Mouse (Mus musculus) kidney, postnatal 36 days (tissue): ENCODE measurements around the gene Mipep.

Experiments used
- DNase-seq, 2 experiments: peaks; one replicate each; pipeline ENCODE4 v3.0.0; 2021 to 2022; ENCODE audit warnings: mixed read lengths in 2 of 2

The Mipep gene

DNA sequence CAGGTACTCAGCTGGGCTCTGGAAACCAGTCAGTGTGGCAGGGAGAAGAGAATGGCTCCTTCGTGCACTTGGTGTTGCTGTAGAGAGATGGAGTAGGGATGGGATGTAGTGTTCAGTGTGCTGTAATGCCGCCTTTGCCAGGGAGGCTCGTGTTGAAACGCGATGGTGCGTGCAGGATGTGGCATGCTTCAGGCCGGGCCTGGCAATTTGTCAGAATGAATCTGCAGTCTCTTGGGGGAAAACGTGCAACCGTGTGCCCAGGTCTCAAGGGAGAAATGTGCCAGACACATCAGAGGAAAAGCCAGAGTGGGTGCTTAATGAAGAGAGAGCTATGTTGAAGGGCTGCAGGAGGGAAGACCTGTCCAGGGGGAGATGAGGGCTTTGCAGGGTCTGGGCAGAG, 20.6 kb downstream of the Mipep start:
- DNase-seq, result no peak

DNA sequence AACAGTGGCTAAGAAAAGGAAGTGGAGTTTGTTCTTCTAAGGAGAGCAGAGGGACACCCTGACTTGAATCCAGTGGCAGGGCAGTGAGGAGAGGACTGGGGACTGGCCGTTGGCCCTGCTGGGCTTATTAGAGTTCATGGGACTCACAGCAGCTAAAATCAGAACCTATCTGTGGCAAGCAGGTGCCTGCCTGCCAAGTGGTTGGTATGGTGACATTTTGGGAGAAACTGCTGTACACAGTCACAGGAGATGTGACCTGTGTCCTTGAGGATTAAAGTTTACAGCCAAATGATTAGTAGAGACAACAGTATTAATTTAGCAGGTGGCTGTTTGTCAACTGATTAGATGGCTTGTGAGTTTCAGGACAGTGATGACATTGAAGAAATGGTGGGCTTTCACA, 21.5 kb downstream of the Mipep start:
- no peak for DNase-seq

DNA sequence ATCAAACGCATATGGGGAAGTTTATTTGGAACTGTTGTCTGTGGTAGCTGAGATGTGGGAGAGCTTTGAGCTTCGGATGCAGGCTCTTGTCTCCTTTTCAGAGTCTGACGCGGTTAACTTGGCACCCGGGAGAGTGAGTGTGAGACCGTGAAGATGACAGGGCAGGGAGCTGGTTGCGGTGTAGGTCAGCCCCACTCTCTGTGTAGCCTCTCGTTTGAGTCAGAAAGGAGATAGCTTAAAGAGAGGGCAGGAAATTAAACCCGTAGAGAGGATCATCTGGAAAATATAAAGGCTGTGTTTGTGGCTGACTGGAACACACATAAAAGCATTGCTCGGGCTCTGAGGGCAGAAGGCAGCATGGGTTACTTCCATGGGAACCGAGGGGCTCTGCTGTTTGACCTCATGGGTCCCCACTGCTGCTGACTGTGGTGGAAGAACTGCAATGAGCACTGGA, 22.5 kb downstream of the Mipep start:
- DNase-seq, result no peak

DNA sequence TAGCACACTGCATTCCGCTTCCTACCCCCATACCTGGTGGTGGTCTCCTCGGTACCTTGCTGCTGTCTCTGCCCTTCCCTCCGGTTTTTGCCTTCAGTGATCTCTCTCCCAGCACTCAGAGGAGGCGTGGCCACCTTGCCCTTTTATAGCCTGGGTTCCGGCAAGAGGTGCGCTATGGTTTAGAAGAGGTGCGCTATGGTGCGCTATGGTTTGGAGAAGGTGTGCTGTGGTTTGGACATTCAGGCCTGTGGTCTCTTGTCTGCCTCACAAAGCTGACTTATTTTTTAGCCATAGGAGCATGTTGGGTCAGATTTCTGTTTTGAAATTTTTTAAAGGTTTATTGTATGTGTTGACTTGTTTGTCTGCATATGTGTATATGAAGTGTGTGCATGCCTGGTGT, 25.5 kb downstream of the Mipep start:
- DNase-seq, result no peak

DNA sequence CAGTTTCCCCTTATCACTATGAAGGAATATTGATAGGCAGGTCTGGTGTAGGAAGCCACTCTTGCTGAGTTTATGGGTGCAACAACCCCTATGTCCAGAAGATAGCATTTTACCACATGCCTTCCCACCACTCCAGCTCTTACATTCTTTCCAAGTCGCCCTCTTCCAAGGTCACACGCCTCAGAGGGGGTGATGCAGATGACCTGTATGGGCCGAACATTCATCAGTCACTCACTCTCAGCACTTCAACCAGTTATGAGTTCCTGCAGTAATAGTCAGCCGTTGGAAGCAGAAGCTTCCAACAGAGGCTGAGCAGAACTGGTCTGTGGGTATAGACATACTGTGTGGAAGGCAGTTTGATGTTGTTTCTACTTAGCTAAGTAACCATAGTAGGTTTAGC, 27.2 kb downstream of the Mipep start:
- no peak for DNase-seq

DNA sequence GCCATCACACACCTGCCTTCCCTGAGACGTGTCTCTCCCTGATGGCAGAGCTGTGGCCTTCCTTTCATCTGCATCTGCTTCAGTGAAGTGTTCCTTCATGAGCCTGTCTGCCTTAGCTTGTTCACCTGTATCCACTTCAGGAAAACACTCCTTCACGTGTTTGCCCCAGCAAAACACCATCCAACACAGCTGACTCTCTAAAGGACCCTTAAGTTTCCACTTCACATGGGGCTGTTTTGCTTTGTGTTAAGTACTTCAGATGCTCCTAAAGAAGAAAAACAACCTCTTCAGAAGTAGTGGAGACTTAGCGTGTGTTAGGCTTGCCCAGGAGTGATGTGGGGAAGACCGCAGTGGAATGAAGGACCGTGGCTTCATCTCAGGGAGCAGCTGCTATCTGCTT, 30.7 kb downstream of the Mipep start:
- DNase-seq, result no peak

DNA sequence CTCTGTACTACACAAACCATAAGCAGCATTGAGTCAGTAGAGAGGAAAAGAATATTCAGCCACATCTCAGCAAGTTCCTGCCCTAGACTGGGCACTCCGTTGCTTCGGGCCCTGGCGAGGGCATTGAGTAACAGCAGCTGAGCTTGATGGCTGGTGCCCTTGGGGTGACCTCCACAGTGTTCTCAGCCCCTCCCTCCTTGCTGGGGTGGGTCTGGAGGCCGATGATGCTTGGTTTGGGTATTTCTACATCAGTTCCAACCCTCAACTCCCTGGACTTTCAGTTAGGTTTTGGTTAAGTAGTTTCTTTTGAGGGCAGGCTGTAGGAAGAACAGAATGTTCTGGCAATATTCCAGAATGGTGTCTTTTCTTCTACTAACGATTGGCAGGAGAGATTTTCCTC, 33.7 kb downstream of the Mipep start:
- DNase-seq, result no peak

DNA sequence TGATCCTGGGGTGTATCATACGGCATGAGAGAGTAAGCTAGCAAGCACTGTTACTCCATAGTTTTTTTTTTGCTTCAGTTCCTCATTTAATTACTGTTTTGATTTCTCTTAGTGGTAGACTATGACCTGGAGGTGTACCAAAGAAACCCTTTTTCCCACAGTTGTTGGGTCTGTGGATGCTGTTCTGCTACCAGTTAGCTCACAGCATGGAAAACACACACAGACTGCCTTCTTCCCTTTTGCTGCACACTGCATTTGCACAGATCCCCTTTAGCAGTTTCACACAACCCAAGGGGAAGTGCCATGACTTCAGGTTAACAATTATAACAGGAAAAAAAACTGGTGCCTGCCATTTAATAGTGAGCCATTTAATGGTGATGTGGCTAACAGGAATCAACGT, 45.7 kb downstream of the Mipep start:
- DNase-seq, result no peak

DNA sequence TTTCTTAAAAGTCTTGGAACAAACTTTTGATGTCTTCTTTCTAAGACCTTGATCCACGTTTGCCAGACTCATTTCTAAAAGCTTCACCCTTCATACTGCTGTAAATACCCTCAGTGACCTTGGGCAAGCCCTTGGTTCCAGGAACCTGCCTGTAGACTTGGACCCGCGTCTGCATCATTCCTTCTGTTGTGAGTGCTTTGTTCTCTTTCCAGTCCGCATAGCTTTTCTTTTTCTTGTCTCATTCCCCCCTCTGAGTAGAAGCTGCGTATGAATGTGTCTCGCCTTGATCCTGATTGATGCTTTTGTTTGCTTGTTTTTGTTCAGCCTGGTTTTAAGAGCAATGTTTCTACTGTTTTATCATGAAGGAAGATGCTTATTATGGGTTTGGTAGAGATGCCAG, 52.3 kb downstream of the Mipep start:
- no peak for DNase-seq

DNA sequence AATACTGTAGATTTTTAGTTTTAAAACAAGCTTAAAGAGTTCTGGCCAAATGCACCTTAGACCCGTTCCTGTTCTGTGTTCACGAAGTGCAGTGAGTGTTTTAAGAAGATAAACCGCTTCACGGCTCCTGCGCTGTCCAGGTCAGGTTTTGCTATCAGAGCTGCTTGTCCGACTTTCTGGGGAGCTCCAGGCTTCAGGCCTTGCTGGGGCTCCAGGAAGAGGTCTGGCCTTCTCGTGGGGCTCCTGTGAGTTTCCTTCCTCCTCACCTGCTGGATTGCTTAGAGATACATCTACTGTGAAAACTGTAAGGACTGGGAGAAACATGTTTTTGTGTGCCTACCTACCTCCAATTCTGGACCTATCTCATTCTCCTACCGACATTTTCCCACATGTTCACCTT, 55.3 kb downstream of the Mipep start:
- DNase-seq, result no peak

DNA sequence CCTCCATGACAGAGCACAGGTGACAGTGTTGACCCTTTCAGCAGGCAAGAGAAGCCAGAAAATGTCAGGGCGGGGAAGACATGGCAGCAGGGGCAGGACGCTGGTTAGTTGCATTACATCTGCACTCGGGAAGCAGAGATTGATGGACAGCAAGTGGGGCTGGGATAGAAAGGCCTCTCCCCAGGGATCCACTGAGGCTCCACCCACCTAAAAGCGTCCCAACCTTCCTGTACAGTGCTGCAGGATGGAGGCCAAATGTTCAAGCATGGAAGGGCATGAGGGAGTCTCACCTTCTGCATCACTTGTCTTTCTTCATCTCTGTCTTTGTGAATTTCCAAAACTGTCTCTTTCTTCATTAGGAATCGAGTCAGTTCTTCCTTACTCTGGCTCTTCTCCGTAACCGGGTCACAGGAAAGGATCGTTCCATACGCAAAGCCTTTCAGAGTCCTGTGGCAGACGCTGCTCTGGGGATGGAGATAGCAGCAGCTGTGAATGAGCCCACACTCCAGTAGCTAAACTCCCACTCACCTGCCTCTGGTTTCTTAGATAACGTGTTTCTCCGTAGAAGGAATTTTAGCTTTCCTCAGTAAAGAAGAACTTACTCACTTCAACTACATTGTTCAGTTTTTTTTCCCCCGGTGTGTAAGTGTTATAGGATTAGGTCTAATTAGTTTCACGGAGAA, 57.7 kb downstream of the Mipep start:
- DNase-seq, result no peak

DNA sequence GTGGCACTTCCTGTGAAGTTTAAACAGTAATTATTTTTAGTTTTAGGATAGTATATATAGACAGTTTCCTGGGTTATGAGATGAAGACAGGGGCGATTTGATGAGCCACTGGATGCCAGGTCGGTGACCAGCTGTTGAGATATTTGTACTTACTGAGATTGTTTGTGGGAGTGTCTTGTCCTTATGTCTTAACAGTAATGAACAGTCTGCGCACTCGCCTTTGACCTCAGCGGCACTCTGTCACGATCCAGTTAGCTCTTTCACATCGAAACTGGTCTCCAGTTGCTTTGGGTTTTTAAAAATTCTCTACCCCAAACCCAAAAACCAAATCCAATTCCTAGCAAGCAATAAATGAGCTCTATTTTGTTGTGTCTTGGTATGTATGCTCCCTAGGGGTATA, 59.2 kb downstream of the Mipep start:
- no peak for DNase-seq

DNA sequence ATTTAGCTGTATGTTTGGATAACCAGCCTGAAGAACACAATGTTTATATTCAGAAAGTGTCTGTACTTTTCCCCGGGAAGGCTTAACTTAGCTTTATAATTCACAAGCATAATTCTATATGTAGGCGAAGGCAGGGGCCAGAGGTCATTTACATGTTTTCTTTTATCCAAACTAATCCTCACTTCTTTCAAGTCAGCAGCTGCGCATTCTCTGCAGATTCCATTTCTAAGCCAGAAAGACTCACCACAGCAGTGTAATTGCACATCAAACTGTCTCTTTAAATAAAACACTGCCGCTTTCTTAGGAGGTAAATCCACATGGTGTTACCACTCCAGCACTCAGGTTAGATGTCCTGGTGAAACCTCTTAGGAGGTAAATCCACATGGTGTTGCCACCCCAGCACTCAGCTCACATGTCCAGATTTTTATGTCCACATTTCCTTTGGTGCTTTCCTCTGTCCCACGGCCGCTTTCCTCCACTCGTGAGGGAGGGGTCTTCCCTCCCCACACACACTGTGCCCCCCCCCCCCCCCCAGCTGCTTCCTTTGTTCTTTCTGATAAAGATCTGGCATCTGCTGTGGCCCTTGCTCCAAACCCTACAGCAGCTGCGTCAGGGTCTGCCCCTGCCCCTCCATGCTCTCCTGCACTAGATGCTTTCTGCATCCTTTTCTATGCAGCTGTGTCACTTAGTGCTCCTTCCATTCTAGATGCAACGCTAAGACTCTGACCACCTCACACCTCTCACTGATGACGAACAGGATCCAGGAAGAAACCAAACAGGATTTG, 61.1 kb downstream of the Mipep start:
- DNase-seq, result no peak

DNA sequence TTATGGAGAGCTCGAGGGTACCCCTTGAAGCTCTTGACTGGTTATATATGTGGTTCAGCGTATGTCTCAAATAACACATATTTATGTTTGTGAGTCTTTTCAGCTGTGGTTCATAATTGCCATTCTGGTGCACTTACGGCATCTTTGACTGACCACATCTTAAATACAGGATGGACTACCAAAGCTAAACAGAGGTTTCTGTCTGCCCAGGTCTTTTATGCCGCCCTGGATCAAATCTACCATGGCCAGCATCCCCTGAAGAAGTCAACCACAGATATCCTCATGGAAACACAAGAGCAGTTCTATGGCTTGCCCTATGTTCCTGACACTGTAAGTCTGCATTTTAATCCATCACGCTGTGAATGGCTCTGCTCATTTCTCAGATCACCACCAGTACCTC, 61.8 kb downstream of the Mipep start:
- DNase-seq, result no peak

DNA sequence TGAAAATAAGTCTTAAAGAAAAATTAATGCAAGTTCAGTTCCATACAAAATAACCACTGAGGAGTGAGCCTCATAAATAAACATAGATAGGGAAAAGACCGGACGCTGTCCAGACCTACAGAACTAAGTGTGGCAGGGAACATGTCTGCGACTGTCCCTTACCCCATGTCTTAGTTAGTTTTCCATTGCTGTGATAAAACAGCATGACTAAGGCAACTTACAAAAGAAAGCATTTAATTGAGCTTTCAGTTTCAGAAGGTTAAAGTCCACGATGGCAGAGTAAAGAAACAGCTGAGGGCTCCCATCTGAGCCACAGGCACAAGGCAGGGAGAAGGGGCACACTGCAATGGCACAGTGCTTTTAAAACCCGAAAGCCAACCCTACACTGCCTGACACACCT, 63.8 kb downstream of the Mipep start:
- DNase-seq, result peak in 1 of 2 experiments; percentile 18

DNA sequence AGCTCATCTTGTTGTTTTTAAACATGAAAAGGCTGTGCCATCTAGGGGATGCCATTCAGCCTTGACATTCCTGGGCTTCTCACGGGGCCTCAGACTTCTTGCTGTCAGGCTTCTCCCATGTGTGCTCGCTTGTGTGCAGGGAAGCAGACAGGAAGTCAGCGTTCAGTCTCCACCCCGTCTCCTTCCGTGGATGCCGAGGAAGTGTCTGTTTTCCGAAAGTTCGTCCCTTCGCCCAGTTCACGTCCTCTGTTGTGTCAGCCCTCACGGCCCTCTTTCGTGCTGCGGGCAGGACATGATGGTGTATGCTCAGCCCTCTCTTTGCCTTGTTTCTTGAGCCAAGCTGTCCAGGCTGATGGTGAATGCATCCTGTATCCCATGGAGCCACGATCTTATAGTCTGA, 65.7 kb downstream of the Mipep start:
- DNase-seq, result peak; percentile 26 to 36

DNA sequence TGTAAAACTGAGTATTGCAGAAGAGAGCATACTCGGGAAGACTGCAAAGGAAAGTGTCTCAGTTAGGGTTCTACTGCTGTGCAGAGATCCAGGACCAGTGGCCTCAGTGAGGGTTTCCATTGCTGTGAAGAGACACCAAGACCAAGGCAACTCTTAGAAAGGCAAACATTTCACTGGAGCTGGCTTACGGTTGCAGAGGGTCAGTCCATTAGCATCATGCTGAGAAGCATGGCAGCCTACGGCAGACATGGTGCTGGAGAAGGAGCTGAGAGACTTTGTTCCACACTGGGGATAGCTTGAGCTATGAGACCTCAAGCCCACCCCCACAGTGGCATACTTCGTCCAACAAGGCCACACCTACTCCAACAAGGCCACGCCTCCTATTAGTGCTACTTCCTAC, 67.3 kb downstream of the Mipep start:
- DNase-seq, result no peak

DNA sequence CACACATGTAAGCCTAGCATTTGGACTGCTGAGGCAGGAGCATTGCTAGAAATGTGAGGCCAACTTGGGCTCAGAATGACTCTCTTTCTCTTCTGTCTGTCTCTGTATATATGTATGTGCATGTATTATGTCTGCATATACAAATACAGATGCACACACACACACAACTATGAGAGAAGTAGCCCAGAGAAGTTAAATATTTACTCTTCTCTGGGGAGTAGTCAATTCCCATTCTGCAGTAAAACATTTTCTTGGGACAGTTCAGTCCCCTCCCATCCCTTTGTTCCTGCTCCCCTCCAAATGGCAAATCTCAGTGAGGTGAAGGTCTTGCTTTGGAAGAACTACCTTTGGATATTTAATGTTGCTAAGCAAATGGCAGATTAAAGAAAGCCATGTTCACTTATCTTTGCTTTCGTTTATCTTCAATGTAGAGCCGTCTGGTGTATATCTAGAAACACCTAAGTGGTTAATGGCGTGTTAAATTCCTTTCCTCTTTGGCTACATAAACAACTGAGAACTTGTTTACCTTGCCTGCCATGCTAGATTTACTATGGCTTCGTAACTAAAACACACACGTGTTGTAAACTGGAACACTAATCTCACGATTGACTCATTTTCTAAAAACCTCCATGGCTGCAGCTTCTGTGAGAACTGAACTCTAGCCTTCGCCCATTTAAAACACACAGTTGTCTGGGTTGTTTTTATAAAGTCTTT, 72.0 kb downstream of the Mipep start:
- DNase-seq, result no peak

DNA sequence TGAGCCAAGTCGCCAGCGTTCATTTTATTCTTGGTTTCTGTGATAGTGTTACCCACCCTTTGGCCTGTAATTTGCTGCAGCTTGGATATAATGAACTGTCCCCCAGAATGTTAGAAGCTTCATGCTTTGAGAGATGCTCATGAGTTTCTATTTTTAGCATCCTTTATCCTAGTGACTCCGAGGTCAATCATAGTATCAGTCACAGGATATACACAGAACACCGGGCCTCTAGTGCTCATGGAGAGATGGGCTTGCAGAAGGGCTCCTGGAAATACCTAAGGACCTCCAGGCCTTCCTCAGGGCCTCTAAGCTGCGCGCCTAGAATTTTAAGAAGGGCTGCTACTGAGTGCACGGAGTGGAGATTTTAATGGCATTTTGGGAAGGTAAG, 72.5 kb downstream of the Mipep start:
- DNase-seq, result no peak

DNA sequence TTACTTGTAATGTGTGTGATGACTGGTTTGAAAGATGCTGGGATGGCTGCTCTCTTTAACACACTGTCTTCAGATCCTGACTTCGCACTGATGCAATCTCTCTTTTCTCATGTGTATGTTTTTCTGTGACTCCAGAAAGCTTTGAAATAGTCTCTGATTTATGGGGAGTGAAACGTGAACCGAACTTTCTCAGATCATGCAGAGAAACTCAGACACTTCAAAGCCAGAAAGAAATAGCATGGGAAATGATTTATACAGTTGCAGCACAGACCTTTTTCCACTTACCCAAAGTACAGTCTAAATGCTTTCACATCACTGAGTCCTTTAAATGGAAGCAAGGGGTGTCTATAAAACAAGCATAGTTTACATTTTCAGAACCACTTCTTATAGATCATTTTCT, 79.0 kb downstream of the Mipep start:
- no peak for DNase-seq

DNA sequence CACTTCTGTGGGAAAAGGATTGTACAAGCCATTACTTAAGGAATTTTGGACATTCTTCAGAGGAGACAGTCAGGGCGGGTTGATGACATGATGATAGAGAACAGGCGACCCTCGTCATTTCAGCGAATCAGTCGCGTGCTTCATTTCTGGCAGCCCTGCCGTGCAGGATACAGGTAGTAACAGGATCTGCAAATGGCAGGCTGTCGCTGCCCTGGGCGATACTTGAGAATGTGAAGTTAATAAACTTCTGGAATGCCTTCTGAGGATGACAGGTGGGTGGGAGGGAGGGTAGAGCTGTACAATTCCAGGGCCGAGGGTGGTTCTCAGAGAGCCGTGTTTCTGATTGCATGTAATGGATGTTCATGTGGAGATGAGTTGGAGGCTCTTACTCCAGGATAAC, 82.0 kb downstream of the Mipep start:
- no peak for DNase-seq

DNA sequence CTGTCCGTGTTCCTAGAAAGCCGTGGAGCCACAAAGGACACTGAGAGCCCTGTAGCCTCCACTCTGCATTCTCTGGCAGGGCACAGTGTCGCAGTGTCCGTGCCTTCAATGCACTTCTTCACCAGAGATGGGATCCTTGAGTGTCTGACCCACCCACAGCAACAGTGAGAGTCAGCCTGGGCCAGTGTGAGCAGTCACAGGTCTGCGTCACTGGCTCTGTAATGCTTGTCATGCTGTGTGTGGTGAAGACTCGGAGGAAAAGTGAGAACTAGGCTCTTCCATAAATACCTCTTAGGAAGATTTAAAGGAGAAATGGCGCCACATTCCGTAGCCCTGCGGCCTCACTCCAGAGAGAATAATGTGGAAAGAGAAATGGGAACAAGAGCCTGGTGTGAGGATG, 84.0 kb downstream of the Mipep start:
- no peak for DNase-seq

DNA sequence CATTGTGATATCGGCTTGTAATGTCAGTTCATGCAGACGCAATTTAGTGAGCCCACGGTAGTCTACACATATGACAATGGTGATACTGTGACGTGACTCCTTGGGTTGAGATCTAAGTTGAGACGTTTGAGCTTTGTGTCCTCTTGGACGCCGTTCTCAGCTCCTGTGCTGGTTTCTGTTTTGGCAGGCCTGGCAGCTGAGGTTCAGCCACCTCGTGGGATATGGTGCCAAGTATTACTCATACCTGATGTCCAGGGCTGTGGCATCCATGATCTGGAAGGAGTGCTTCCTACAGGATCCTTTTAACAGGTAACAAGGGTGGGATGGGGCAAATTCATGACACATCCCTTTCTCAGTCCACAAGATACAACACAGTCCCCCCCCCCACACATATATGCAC, 87.5 kb downstream of the Mipep start:
- no peak for DNase-seq

DNA sequence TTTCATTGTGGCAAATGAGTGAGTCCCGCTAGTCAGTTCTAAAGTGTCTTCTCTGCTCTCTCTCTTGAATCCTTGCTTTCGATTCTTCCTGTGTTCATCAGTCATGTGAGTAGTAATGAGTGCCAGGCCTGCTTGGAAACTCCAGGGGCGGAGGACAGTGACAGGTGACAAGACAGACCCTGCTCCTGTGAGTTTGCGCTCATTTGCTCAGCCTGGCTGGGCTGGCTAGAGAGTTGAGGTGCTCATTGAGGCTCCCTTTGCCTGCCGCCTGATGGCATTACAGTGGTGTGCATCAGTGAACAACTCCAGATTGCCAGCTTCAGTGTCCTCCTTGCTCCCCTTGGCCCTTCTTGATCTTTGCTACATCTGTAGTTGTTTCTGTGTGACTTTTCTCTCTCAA, 97.7 kb downstream of the Mipep start:
- no peak for DNase-seq
